Mouse (Mus musculus) MEL-GATA-1-ER (cell line): ENCODE data around the gene Grhl3.

Experiments
- DNase-seq: peaks from one replicate; pipeline ENCODE4 v3.0.0-alpha.2; 2012; ENCODE audit warnings: low read depth; ENCODE audit errors: extremely low read depth

Gene Grhl3

DNA sequence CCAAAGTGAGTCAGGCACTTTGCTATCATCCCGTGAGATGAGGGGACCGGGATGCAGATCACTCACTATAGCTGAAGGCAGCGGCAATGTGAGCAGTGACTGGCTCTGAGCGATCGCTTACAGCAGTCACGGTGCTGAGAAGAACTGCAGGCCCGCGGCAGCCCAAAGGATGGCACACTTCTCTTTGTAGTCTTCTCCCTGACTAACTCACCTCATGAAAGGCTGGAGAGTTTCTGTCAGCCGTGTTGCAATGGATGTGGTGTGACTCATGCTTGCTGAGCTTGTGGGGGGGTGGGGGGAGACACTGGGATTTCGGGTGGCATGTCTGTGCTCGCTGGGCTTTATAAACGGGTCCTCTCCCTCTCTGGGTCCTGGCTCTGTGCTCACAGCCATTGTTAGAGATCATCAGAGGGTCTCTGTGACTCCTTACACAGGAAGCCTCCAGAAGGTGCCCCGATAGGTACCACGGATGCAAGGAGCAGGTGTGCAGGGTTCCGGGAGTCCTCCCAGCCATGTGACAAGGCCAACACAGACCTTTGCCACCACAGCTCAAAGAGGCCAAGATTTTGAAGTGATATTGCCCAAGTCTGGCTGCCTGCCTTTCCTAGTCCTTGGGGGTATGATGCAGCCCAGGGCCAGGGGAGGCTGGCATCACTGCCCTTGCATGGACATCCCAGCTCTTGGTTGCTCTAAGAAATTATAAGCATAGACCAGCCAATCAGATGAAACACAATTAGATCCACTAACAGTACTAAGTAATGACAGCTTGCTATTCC is 2.1 kb upstream of the Grhl3 start:
- DNase-seq, result no peak

DNA sequence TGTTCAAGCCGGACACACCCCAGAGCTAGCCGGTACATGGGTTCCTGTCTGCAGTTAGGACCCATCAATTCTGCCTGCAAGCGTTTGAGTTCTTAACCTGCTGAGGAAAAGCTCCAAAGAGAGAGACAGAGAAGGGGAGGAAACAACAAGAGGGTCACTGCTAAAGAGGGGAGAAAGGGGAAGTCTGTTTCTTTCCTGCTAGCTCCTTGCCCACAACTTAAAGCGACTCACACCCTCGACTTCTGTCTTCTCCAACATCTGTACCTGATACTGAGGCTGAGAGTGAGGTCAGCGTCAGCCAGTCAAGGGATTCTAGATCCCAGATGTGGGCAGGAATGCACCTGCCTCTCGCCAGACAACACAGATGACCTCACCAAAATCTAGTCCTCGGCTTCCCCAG is 1.2 kb downstream of the Grhl3 start:
- peak; percentile 57 for DNase-seq

DNA sequence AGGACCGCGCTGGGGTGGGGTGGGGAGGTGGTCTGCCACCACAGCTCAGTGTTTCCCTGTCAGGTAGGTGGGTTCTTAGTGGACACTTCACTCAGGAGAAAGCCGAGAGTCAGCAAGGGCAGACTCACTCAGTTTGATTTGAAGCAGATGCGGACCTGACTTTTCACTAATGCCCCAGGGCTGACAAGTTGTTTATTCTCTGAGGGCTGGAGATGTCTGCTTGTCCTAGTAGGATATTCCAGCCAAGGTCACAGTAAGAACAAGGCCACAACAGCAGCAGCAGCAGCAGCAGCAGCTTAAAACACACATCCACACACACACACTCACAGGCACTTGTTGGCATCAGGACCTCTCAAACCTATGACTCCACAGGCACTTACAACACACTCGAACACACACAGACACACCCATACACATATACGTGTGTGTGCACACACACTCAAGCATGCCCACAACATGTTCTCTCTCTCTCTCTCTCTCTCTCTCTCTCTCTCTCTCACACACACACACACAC is 2.3 kb downstream of the Grhl3 start:
- no peak for DNase-seq

DNA sequence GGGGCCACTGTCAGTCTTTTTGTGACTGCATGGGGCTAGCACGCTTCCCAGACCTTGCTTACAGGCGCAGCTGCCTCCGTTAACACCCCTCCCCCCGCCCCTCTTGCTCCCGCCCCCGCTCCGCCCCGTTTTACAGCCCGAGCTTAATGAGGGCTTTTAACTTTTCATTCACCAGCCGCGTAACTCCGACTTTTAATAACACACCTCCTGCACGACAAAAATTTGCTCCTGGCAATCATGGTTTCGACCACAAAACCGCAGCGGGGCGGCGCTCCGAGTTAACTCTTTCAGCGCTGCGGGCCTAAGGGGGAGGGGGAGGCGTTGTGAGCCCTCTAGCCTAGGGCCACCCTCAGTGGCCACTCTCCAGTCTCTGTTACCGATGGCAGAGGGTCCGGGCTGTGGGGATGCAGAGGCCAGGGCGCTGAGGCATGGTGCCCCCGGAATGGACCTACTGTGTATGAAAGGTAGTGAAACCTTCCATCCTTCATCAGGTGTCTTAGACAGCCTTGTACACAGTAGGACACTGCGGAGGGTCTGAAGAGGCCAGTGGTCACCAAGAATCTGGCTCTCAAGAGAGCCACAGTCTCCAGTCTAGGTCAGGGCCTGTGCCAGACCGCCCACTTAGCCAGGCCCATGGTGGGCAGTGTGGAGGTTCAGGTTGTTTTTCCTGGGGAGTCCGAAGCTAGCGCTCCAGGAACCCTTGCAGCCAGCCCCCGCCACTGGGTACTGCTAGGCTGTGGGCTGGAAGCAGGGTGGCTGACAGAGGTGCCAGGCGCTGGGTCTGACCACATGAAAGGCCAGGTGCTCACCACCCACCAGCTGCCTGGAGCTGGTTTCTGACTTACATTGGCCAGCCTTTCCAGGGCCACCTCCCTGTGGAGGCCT is 3.0 kb downstream of the Grhl3 start:
- peak; percentile 54 for DNase-seq

DNA sequence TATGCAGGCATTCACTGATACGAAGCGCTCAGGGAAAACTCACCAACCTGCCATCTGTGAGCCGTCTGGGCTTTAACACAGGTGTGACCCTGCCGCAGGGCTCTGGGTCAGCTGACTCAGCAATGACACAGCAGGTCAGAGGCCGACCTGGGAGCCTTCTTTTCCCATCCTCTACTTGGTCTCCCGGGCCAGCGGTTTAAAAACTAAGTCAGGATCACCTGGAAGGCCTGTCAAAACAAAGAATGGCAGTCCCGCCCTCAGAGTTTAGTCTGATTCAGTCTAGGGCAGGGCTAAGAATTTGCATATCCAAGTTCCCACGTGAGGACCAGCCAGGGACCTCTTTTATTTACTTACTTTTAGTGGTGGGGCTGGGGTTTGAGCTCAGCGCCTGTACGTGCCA is 4.2 kb downstream of the Grhl3 start:
- DNase-seq, result no peak

DNA sequence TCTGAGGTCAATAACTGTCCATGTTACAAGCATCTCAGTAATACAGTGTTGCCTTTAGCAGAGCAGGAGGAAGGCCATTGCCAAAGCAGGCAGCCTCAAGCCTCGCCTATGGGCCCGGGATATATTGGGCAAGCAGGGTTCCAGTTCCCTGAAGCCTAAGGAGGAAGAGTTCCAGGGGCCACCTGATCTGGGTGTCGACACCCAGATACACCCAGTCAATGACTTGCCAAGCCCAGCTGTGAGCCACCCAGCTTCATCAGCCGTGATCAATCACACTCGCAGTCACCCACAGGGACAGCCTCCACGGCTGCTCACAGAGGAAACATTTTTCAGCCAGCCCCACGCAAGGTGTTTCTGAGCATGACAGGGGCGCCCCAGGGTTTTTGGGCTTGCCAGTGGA is 5.9 kb downstream of the Grhl3 start:
- no peak for DNase-seq

DNA sequence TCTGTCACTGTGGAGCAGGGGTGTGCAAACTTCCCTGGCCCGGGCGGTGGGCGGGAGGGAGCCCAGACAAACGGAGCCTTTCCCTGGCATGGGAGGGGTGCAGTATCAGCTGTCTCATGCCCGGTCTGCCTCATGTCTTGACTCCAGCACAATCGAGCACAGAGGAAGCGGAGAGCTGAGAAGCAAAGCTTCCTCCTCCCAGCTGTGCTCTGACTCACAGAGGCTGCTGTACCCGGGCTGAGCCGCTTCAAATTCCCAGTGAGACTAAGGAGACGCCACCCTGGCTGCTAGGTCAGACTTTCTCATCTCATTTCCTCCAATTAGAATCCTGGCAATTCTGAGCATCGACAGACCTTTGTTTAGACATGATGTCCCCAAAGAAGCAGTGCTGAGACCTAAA is 6.4 kb downstream of the Grhl3 start:
- no peak for DNase-seq

DNA sequence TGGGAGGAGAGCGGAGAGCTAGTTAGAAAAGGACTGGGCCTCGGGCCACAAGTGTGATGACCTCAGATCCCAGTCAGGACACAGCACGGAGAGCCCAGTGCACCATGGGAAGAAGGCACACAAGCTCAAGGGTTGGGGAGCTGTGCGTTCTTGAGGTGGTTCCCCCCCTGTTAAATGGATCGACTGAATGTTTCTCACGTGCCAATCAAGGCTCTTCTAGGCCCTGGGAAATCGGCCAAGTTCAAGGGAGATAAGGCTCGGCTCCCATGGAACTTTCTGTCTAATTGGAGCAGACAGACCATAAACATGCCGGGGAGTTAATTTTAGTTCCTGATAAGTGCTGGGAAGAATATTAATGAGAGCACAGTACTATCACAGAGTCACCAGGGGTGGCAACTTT is 8.0 kb downstream of the Grhl3 start:
- DNase-seq, result peak; percentile 91

DNA sequence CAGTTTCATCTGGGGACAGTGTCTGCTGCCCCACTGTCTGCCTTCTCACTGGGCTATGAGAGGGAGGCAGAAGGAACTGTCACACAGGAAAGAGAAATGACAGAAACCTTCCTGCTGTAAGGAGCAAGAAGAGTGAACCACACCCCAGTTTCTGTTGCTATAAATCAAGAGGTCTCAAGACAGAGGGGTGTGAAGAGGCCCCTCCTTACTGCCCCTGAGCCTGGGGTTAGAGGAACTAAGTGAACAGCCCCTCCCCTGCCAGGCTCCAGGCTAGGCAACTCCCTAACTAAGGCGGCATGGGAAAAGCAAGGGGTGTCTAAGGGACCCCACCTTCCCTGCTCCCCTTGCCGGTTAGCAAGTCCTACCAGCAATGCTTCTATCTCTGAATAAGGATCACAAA is 9.6 kb downstream of the Grhl3 start:
- DNase-seq, result no peak

DNA sequence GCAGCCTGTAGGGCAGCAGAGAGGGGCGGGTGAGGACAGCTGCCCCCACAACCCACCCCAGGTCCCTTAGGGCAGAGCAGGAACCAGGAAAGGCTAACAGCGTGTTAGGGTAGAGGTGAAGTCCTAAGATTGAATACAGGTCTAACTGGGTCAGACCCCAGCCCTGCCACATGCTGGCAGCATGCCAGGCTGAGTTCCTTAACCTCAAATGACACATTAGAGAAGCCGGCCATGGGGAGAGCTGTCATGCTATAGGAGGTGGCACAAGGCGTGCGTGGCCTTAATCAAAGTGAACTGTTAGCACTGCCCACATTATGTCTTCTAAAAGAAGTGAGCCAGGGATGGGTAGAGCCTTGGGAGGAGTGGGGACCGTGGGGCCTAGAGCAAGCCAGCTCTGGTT is 24.1 kb downstream of the Grhl3 start:
- DNase-seq, result no peak

DNA sequence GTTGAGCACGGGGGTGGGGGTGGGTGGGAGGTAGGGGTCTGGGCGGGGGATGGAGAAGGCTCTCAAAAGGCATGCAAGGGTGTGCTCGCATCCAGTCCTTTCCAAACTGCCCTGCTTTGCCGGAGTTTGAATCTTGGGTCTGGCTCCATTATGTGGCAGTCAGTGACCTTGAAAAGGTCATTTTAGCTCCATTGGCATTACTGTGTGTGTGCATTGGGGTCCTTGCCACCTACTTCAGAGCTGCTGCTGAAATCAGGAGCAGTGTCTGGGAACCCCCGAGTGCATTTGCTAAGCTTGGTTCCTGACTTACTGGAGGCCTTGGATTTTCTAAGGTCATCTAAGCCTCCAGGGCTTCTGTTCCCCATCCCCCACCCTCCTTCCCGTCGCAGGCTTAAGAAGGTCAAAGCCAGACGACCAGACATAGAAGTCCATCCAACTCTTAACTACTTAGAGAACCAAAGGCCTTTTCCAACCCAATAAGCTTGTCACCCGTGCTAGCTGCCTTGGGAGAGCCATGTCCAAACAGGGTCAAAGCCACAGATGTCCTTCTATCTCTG is 24.8 kb downstream of the Grhl3 start:
- no peak for DNase-seq

DNA sequence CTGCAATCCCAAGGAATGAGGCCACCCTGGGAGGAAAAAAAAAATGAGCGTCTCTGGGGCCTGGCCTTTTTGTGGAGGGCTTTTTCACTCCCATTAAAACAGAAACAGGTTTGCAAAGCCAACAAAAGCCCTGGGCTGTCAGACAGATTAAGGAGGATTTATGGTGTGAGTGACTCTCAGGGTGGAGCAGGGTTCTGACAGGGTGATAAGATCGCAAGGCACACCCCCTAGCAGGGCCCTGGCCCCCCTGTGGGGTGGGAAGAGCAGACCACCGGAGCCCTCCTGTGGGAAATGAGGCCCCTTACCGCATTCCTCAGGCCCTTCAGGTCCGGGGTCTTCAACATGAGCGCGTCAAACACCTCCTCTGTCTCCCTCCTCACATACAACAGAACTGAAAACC is 25.3 kb downstream of the Grhl3 start:
- DNase-seq, result no peak

DNA sequence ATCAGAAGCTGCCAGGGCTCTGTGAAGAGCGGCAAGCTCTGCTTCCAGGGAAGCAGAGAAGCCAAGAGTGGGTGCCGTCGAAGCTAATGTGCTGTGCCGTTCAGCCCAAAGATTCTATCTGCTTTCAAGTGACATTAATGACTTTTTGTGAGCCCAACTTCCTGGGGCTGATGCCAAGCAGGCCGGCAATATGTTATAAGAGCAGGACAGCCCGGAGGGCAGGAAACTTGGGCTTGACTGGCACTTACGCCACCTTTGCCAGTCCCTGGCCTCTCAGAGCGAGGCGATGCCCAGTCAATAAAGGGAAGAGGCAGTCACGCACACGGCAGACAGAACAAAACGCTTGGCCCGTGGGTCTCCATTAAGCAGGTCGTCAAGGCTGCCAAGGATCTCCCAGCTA is 25.9 kb downstream of the Grhl3 start:
- DNase-seq, result no peak

DNA sequence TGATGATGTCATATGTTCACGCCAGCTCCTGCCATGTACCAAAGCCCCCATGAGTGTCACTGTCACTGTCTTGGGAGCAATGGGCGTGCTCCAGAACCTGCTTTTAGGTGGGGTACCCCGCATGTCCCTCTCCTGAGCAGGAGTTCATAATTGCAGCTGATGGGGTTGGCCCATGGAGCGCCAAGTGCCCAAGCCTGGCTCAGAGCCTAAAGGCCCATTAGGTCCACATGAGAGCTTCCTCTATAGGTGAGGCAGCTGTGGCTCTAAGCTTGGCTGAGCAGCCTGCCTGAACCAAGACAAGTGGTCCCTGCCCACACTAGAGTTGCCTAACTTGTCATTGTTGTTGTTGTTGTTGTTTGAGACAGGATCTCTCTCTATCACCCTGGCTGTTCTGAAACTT is 26.6 kb downstream of the Grhl3 start:
- no peak for DNase-seq

DNA sequence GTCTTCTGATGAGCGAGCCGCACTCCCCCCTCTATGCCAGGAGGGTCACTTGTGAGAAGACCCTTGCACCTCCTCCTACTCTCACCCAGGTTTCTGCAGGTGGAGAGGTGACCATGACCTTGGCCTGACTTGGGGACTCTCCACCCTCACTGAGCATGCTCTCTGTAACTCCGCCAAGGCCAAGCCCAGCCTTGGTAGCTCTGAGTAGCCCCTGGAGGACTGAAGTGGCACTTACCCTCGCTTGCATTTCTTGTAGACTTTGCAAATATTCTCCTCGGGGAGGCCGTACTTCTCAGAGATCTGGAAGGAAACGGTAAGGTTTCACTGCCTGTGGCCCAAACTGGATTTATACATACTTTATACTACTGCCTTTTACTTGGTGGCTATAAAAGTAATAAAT is 27.4 kb downstream of the Grhl3 start:
- no peak for DNase-seq

DNA sequence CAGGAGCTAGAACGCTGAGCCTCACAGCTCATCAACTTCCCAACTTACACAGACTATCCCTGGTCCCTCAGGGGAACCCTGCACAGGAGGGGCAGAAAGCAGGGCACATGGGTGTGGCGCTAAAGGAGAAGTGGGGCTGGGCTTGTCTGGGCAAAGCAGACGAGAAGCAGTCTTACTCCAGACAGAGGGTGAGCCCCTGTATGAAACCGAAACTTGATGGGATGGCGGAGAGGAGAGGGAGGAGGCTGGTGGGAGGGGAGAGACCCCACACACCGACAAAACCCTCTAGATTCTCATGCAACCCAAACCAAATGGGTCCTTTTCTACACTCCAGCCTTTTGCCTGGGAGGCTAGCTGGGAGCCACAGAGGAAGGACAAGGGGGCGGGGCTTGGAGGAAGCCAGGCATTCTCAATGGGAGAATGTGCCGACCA is 28.3 kb downstream of the Grhl3 start:
- DNase-seq, result peak; percentile 40

DNA sequence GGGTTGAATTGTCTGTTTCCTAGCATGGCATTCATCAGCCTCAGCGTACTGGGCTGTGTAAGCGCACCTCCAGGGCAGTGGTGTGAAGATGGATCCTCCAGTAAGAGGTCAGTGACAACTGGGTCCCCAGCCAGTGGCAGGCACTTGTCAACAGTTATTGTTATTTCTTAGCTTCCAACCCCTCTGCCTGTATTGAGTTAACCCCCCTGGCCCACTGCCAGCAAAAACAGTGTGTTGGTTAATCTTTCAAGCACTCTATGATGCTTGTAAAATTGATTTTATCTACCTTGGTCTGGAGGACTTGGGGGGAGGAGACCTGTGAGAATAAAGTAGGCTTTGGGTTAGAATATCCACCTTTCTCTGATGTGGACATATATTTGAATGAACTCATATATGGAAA is 29.1 kb downstream of the Grhl3 start:
- DNase-seq, result no peak

DNA sequence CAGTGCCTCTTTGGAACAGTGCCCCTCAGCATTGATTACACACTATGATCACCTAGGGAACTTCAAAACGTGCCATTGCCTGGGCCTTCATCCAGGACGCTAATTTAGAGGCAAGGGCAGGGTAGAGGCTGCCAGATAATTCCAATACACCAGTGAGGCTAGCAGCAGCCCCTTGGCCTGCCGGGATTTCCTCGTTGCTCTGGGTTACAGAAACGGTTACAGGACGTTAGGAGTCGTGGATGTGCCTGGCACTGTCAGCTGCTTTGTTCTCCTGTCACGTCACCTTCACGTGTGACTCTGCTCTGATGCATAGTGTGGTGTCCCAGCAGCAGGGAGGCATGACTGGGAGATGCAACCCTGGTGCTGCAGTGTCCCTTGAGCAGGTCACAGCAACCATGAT is 33.4 kb downstream of the Grhl3 start:
- no peak for DNase-seq

DNA sequence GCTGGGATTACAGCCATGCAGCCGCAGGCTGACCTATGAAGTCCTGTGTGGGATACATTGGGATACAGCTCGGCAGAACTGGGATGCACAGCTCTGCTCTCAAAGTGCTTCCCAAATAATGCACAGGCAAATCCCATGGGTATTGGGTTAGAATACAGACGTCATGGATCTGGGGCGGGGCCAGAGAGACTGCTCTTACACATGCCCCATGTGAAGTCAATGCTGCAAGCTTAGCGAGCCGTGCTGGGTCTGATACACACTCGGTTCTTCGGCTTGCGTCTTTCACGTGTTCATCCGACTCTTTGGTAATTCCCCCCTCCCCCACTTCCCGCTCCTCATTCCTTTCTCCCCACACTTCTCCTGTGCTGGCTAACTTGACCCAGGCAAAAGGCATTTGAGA is 34.4 kb downstream of the Grhl3 start:
- DNase-seq, result no peak

DNA sequence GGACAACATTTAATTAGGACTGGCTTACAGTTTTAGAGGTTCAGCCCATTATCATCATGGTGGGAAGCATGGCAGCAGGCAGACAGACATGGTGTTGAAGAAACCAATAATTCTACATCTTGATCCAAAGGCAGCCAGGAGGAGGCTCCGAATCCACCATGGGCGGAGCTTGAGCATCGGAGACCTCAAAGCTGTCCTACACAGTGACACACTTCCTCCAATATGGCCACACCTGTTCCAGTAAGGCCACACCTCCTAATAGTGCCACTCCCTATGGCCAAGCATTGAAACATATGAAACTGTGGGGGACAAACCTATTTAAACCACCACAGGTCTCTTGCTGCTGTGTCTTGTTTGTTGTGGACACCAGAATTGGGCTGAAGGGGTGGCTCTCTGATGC is 38.4 kb downstream of the Grhl3 start:
- no peak for DNase-seq

DNA sequence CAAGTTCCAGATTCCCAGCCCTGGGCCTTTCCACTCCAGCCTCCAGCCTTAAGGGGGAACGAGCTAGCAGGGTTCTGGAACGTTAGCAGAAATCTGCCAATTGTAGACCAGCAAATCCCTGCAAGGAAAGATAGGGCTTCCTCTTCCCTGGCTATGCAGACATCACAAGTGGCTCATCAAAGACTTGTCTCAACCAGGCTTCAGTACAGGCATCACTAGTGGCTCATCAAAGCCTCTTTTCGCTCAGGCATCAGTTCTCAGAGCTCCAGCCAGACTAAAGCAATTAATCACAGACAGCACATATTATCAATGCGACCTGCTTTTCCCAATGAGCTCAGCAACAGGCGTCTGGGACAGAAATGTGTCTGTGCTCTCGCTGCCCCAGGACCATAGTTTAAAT is 40.4 kb downstream of the Grhl3 start:
- DNase-seq, result no peak
